Mouse (Mus musculus) natural killer cell, adult 2 months (primary cell): ENCODE measurements around the gene Abhd14b.

ENCODE experiments used
- DNase-seq, 2 experiments: peaks; one replicate each; pipeline ENCODE4 v3.0.0; 2022; ENCODE audit warnings: low spot score in 2 of 2

The Abhd14b gene

DNA sequence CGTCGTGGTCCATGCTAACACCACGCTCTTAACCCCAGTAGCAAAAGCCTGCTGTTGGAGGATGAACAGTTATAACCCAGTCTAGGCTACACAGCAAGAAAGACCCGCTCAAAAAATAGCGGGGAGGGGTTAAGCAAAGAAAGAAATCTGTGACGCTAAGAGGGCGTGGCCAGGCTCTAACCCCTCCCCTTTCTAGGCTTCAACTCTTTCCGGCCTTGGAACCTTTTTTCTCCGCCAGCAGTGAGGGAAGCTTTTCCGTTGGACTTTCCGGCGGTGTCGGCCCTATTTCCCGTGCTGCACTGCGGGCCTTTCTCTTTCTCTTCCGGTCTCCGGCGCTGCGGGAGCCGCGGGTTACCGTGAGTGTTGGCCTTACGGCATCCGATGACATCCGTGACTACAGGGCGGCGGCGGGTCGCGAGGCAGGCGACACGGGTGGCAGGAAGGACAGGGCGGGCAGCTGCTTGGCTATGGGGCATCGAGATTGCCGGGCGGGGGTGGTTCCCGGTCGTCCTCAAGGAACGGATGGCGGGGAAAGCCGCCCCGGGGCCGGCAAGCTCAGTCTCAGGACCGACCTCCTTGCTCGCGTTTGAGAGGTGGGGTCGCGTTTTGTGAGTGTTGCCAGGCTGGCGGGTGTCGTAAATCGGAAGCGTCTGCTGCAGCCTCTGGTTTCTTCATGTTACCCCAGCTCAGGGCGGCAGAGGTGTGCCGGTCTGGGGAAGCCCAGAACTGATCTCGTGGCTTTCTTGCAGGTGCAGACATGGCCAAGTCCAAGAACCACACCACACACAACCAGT is 17.8 kb upstream of the Abhd14b start, which contains the start of gene Rpl29:
Gene Rpl29, plus strand, starts transcription at position 234 of the 794 bp plus-strand sequence.
- peak; percentile 92 to 95 for DNase-seq

- no peak for DNase-seq
These were observed 17.3 kb upstream of the Abhd14b start for GRCm38 (mm10) chr9:106430015-106430264.

DNA sequence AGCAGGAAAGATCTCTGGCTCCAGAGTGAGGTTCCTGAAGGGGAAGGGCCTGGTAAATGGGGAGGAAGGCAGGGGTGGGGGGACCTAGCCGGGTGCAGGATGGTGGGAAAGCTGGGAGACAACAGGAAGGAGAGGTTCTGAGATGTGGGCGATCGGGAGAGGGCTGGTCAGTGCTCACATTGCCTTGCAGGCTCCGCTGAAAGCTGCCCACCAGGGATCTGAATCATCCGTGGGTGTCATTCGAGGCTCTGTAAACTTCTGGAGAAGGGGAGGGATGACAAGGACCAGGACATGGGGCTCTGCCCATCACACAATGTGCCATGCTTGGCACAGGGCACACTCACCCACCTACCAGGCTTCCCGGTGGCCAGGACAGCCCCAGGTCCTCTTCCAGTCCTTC is 13.9 kb upstream of the Abhd14b start:
- no peak for DNase-seq

GRCm38 (mm10) chr9:106436566-106436965 is 10.7 kb upstream of the Abhd14b start:
- no peak for DNase-seq

DNA sequence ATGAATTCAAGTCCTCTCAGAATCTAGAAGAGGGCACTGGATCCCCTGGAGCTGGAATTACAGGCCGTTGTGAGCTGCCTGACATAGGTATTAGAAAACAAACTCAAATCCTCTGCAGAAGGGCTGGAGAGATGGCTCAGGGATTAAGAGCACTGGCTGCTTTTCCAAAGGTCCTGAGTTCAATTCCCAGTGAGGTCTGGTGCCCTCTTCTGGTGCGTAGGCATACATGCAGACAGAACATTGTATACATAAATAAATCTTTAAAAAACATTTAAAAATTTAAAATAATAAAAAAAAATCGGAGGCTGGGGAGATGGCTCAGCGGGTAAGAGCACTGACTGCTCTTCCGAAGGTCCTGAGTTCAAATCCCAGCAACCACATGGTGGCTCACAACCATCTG is 4.6 kb upstream of the Abhd14b start:
- no peak for DNase-seq

- DNase-seq, result no peak
These were observed 2.4 kb upstream of the Abhd14b start for GRCm38 (mm10) chr9:106444836-106445235.

GRCm38 (mm10) chr9:106447951-106448350 is 692 bp downstream of the Abhd14b start:
- DNase-seq, result no peak

DNA sequence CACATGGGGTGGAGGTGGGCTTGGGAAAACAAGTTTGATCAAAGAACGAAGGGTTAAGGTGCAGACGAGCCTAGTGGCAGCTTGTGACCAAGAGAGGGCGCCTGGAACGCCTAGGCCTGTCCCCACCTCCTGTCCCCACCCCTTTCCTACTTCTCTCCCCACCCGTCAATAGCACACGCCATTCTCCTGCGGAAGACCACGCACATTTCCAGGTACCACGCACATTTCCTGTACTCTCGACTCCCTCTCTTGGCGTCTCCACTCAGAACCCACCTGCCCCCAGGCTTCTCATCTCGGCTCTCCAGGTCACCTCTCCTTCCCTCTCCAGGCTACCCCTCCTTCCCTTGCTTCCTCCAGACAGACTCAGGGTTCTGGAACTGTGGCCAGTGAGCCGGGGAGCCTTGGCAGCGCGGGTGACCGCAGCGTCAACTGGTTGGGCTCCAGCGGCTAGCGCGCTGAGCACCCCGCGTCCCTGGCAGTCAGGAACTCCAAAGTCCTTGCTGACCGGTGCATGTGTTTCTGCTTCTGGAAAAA is 1.3 kb downstream of the Abhd14b start:
- peak; percentile 40 to 61 for DNase-seq

DNA sequence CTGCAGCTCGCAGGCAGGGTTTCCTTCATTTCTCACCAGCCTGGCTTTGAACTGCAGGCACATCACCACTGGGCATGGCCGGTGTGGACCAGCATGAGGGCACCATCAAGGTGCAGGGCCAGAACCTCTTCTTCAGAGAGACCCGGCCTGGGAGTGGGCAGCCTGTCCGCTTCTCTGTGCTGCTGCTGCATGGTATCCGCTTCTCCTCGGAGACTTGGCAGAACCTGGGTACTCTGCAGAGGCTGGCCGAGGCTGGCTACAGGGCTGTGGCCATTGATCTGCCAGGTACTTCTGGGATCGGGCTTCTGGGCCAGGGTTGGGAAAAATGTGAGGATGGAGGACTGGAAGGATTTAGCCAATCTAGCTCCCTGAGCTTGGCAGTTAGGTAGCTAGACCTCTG is 2.7 kb downstream of the Abhd14b start:
- no peak for DNase-seq

DNA sequence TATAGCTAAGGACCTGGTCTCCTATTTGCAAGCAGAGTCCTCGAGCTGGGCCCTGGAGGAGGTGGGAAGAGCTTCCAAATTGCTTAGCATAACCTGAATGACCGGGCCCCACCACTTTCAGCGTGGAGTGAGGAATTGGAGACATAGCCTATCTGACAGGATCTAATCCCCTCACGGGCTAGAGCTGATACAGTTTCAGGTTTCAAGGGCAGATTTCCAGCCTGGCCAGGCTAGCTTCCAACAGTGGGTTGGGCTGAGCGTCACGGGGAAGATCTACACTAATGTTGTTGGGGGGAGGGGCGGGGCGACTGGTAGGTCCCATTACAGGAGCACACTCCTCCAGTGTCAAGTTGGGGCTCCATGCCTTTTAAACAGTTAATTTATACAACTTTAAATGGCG is 3.4 kb downstream of the Abhd14b start:
- DNase-seq, result no peak

GRCm38 (mm10) chr9:106451298-106451697 is 4.0 kb downstream of the Abhd14b start:
- DNase-seq, result no peak

- DNase-seq, result no peak
These were observed 4.6 kb downstream of the Abhd14b start for GRCm38 (mm10) chr9:106451899-106452298.

- no peak for DNase-seq
These were observed 5.1 kb downstream of the Abhd14b start for GRCm38 (mm10) chr9:106452351-106452750.

DNA sequence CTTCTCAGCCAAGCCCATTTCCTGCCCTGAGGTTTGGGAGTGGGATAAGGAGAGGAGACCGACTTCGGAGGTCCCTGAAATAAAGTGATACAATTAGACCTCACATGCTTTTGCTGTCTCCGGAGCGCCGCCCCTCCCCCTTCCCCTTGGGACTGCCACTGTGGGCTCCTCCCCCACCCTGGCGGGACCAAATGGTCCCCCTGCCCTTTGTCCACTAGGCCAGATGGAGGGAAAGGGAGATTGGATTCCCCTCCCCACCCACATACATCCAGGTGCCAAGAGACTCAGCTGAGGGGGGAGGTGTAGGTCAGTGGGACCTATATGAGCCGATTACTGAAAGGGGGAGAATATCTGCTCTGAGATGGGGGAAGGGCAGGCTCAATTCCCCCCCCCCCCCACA is 5.6 kb downstream of the Abhd14b start:
- DNase-seq, result no peak

GRCm38 (mm10) chr9:106453271-106454070 is 6.2 kb downstream of the Abhd14b start, which contains the start of gene Pcbp4:
Gene Pcbp4, plus strand, starts transcription at chr9:106453291.
- peak in 1 of 2 experiments; percentile 11 for DNase-seq

GRCm38 (mm10) chr9:106454071-106454761 is 7.0 kb downstream of the Abhd14b start:
- DNase-seq, result no peak

- DNase-seq, result no peak
These were observed 7.8 kb downstream of the Abhd14b start for GRCm38 (mm10) chr9:106454888-106455681.

- DNase-seq, result no peak
These were observed 9.3 kb downstream of the Abhd14b start for GRCm38 (mm10) chr9:106456325-106457162.

DNA sequence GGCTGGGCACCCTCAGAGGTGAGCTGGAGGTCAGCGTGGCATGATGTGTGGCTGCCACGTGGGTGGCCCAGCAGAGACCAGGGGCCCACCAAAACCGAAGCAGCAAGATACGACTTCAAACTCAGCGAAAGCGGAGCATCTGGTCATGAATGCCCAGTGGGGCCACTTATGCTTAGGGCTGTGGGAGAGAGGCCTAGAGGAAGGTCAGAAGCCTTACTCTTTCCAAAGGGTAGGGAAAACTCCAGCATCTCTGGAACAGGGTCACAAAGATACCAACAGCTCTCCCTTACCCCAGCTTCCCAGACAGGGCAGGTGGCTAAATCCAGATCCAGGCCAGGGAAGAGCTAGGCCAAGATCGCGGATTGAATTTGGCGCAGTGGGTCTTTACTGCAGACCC is 9.9 kb downstream of the Abhd14b start:
- DNase-seq, result no peak

GRCm38 (mm10) chr9:106457920-106458319 is 10.7 kb downstream of the Abhd14b start:
- DNase-seq, result no peak

DNA sequence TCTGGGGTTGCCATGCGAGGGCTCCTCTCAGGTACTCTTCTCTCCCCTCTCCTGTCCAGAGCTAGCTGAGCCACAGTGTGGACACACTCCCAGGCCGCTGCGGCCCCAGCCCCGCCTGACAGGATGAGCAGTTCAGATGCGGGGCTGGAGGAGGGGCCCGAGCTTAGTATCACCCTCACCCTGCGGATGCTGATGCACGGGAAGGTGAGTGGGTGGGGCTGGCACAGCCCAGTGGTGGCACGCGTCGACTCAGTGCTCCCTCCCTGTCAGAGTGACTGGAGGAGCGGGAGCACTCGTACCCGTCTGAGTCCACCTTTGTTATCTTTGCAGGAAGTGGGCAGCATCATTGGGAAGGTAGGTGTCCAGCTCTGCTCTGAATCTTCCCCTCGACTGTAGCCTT is 12.7 kb downstream of the Abhd14b start:
- no peak for DNase-seq
